Mouse (Mus musculus): ENCODE measurements around the gene Esm1.

DNA sequence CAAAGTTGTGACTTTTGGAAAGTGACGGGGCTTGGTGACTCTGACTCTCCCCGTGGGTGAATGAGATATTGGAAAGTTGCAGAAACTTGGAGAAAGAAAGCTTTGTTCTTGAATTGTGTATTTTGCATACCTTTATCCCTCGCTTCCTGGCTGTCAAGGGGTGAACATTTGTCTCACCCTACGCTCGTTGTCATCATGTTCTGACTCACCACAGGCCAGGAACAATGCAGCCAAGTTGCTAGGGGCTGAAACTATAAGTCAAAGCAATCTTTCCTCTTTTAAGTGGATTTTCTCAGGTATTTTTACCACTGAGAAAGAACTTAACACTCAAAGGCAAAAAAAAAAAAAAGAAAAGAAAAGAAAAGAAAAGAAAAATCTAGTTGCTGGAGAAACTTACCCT lies 6.3 kb upstream of the Esm1 start:
- no peak for TF ChIP-seq CTCF (IDR thresholded peaks at IDR 0.05)
- no peak for TF ChIP-seq POLR2A (IDR thresholded peaks at IDR 0.05; ENCODE audit: insufficient read depth, low read depth, low read length)
- TF ChIP-seq EP300 (IDR thresholded peaks at IDR 0.05; ENCODE audit: insufficient read depth, low read depth, low read length) = no peak
